Mouse (Mus musculus): ENCODE data around the gene Spz1.

- TF ChIP-seq CTCF (IDR thresholded peaks at IDR 0.05; ENCODE audit: insufficient read depth, low read depth, low read length) (no peak), POLR2A (IDR thresholded peaks at IDR 0.05; ENCODE audit: insufficient read depth, low read depth, low read length) (no peak)
Measured at GRCm38 (mm10) chr13:92611254-92611784, 35.3 kb upstream of the Spz1 start.

Data from olfactory bulb, adult 2 months (tissue).